Mouse (Mus musculus) hematopoietic multipotent progenitor cell, adult 10-12 weeks (in vitro differentiated cells): Measurements from ENCODE around the gene Znfx1. TPM values are rescaled to one million over a fixed set of nuclear protein-coding genes. Genes with fewer than 3 reads are reported as not detected.

Experiments
- polyA plus RNA-seq: library from polyadenylated mRNA; stranded (reverse); fragments of >175 nt; gene quantifications from 2 replicates; pipeline ENCODE4 v1.2.3, GENCODE M21; 2012; ENCODE audit warnings: low replicate concordance

Znfx1 gene
- polyA plus RNA-seq, result 10.0 and 27.4 TPM in 2 replicates

DNA sequence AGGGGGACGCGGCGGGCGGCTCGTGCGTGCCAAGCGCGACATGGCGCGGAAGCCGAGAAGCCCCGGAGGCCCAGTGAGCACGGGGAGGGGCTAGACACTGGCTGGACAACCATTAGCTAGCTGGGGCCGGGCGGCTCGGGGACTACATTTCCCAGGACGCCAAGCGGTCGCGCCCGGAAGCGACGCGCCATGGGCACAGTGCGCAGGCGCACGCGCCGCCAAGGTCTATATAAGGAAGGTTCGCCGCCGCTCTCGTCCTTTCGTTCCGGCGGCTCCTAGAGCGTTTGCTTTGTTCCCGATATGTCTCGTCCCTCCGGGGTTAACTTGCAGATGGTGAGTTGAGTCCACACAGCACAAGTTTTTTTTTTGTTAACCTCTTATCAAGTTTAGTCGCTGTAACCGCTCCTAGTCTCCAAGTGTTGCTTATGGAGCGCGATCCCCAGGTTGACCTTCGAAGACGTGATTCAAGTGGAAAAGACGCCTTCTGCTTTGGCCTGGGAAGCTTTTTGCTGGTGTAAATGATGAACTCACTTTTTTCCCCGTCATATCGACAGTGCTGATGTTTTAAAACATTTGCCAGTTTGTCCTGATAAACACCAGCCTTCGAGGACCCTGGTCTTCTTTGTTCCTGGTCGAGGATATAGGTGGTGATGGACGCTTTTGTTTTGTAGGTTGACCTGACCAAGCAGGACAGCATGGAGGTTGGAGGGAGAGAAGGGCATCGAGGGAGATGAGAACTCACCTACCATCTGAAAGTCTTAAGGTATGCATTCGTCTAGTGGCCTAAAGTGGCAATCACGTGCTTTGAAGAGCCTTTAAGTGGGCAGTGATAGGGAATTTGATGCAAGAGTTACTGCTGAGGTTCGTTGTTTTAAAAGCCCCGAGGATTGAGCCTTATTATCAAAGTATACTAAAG lies at the start of gene Znfx1:
Gene Znfx1, minus strand, starts transcription at position 51 of the 916 bp plus-strand sequence.

DNA sequence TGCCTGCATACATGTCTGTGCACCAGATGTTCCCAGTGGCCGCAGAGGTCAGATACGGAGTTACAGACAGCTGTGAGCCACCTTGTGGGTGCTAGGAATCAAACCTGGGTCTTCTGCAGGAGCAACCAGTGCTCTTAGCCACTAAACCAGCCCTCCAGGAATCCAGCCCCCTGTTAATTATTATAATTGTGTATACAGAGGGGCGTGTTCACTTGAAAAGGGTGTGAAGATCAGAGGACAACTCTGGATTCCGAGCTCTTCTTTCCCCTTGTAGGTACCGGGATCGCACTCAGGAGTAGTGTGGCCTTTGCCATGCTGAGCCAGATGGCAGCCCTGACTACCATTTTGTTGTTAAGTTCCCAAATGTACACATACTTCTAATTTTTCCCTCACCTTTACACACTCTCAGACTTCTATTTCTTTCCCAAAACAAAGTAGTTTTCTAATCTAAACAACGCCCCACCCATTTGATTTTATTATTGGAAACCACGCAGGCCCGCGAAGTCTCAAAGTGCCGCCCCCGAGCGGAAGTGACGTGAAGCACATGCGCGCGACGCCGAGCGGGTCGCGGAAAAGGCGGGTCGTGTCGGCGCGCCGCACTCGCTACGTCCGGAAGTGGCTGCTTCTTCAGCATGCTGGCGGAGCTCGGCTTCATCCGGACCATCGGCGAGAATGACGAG lies 48.0 kb downstream of the Znfx1 start, which contains the start of gene Ddx27:
Gene Ddx27, plus strand, starts transcription at position 492 of the 680 bp plus-strand sequence.

DNA sequence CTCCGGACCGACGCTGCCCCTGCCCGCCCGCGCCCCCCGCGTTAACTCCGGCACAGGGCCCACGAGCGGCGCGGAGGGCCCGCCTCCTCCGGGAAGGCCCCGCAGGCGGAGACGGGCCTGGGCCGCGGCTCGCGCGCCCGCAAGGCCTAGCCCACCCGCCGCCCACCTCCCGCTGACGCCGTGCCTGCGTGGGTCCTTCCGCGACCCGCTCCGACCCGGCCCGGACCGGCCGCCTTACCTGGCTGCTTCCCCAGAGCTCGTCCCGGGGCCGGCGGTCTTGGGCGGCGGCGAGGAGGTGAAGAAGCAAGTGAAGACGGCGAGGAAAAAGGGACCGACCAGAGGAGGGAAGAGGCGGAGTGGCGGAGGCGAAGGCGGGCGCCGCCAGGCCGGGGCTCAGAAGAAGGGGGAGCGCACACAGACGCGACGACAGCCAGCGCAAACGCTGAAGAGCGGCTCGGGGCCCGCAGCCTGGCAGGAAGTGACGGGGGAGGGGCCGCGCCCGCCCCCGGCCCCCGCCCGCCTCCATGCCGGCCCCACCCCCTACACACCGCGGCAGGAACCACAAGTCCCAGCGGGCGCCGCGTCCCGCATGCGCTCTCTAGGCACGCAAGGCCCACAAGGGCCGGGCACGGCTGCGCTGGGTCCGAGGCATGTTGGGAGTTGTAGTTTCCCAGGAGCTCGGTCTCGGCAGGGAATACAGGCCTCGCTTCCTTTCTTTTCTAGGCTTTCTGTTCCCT lies 66.9 kb downstream of the Znfx1 start, which contains the start of gene Stau1:
Gene Stau1, minus strand, starts transcription at position 504 of the 737 bp plus-strand sequence.

Other genes with a start within 250 kb of the Znfx1 start
- 2.4 and 11.2 TPM in 2 replicates for gene Cse1l, start 157.0 kb downstream of the Znfx1 start, polyA plus RNA-seq
- 22.4 and 32.3 TPM in 2 replicates for gene Stau1, start 66.7 kb downstream of the Znfx1 start, polyA plus RNA-seq
- gene Ddx27, start 47.8 kb downstream of the Znfx1 start, polyA plus RNA-seq, result 29.7 and 48.3 TPM in 2 replicates
- gene Kcnb1, start 127.1 kb upstream of the Znfx1 start, polyA plus RNA-seq, result 1.5 and 2.2 TPM in 2 replicates
- gene Ptgis, start 177.6 kb upstream of the Znfx1 start, polyA plus RNA-seq, result 1.8 and 2.2 TPM in 2 replicates